Mouse (Mus musculus): ENCODE results near the gene Lsamp. TPM values are rescaled to one million over a fixed set of nuclear protein-coding genes. Genes with fewer than 3 reads are reported as not detected.

The Lsamp gene
- polyA plus RNA-seq, 1 experiment, result not detected

- Histone ChIP-seq H3K36me3 (ENCODE audit: control insufficient read depth) (no peaks in the 10 kb centered on the region), H3K4me1 (ENCODE audit: control insufficient read depth) (no peaks in the 10 kb centered on the region), H3K4me3 (replicated peaks) (no peak overlapping the region), H3K9me3 (ENCODE audit: control insufficient read depth, low read length) (no peaks in the 10 kb centered on the region), H3K27me3 (ENCODE audit: control insufficient read depth) (no peaks in the 10 kb centered on the region)
- TF ChIP-seq TAL1 (IDR thresholded peaks at IDR 0.05; ENCODE audit: low read length) (no peak), GATA1 (IDR thresholded peaks at IDR 0.05; ENCODE audit: low read length) (no peak)
Observed at GRCm38 (mm10) chr16:42015443-42015842, 2031.3 kb downstream of the Lsamp start.

GRCm38 (mm10) chr16:42016791-42017643, 2032.9 kb downstream of the Lsamp start:
- H3K9me3 ChIP-seq (ENCODE audit: control insufficient read depth, low read length), result no peaks in the 10 kb centered on the region
- H3K4me1 ChIP-seq (ENCODE audit: control insufficient read depth), result no peaks in the 10 kb centered on the region
- H3K27me3 ChIP-seq (ENCODE audit: control insufficient read depth), result no peaks in the 10 kb centered on the region
- H3K36me3 ChIP-seq (ENCODE audit: control insufficient read depth), result no peaks in the 10 kb centered on the region
- TF ChIP-seq GATA1 (IDR thresholded peaks at IDR 0.05; ENCODE audit: low read length) (no peak), TAL1 (IDR thresholded peaks at IDR 0.05; ENCODE audit: low read length) (no peak)
- H3K4me3 ChIP-seq (replicated peaks), result no peak overlapping the region

GRCm38 (mm10) chr16:42022566-42022965, 2038.4 kb downstream of the Lsamp start:
- no peaks in the 10 kb centered on the region for H3K27me3 ChIP-seq (ENCODE audit: control insufficient read depth)
- H3K36me3 ChIP-seq (ENCODE audit: control insufficient read depth), result no peaks in the 10 kb centered on the region
- TF ChIP-seq TAL1 (IDR thresholded peaks at IDR 0.05; ENCODE audit: low read length), result no peak
- no peak for TF ChIP-seq GATA1 (IDR thresholded peaks at IDR 0.05; ENCODE audit: low read length)
- no peaks in the 10 kb centered on the region for H3K4me1 ChIP-seq (ENCODE audit: control insufficient read depth)
- no peaks in the 10 kb centered on the region for H3K9me3 ChIP-seq (ENCODE audit: control insufficient read depth, low read length)
- H3K4me3 ChIP-seq (replicated peaks), result no peak overlapping the region

- Histone ChIP-seq H3K4me3 (replicated peaks) (no peak overlapping the region), H3K4me1 (ENCODE audit: control insufficient read depth) (no peaks in the 10 kb centered on the region), H3K27me3 (ENCODE audit: control insufficient read depth) (no peaks in the 10 kb centered on the region), H3K9me3 (ENCODE audit: control insufficient read depth, low read length) (no peaks in the 10 kb centered on the region), H3K36me3 (ENCODE audit: control insufficient read depth) (no peaks in the 10 kb centered on the region)
- TF ChIP-seq TAL1 (IDR thresholded peaks at IDR 0.05; ENCODE audit: low read length) (no peak), GATA1 (IDR thresholded peaks at IDR 0.05; ENCODE audit: low read length) (no peak)
Observed at GRCm38 (mm10) chr16:42032030-42032429, 2047.9 kb downstream of the Lsamp start.

- TF ChIP-seq GATA1 (IDR thresholded peaks at IDR 0.05; ENCODE audit: low read length) (no peak), TAL1 (IDR thresholded peaks at IDR 0.05; ENCODE audit: low read length) (no peak)
- Histone ChIP-seq H3K4me1 (ENCODE audit: control insufficient read depth) (no peaks in the 10 kb centered on the region), H3K27me3 (ENCODE audit: control insufficient read depth) (no peaks in the 10 kb centered on the region), H3K36me3 (ENCODE audit: control insufficient read depth) (no peaks in the 10 kb centered on the region), H3K9me3 (ENCODE audit: control insufficient read depth, low read length) (no peaks in the 10 kb centered on the region), H3K4me3 (replicated peaks) (no peak overlapping the region)
Observed at GRCm38 (mm10) chr16:42033449-42033848, 2049.3 kb downstream of the Lsamp start.

- no peaks in the 10 kb centered on the region for H3K9me3 ChIP-seq (ENCODE audit: control insufficient read depth, low read length)
- TF ChIP-seq GATA1 (IDR thresholded peaks at IDR 0.05; ENCODE audit: low read length), result no peak
- H3K4me3 ChIP-seq (replicated peaks), result no peak overlapping the region
- no peaks in the 10 kb centered on the region for H3K36me3 ChIP-seq (ENCODE audit: control insufficient read depth)
- H3K27me3 ChIP-seq (ENCODE audit: control insufficient read depth), result no peaks in the 10 kb centered on the region
- H3K4me1 ChIP-seq (ENCODE audit: control insufficient read depth), result no peaks in the 10 kb centered on the region
Observed at GRCm38 (mm10) chr16:42048138-42048537, 2064.0 kb downstream of the Lsamp start.

- no peaks in the 10 kb centered on the region for H3K4me1 ChIP-seq (ENCODE audit: control insufficient read depth)
- H3K9me3 ChIP-seq (ENCODE audit: control insufficient read depth, low read length), result no peaks in the 10 kb centered on the region
- H3K36me3 ChIP-seq (ENCODE audit: control insufficient read depth), result no peaks in the 10 kb centered on the region
- H3K4me3 ChIP-seq (replicated peaks), result no peak overlapping the region
- H3K27me3 ChIP-seq (ENCODE audit: control insufficient read depth), result no peaks in the 10 kb centered on the region
- TF ChIP-seq TAL1 (IDR thresholded peaks at IDR 0.05; ENCODE audit: low read length) (no peak), GATA1 (IDR thresholded peaks at IDR 0.05; ENCODE audit: low read length) (no peak)
Observed at GRCm38 (mm10) chr16:42059927-42060326, 2075.8 kb downstream of the Lsamp start.

GRCm38 (mm10) chr16:42074325-42074724, 2090.2 kb downstream of the Lsamp start:
- Histone ChIP-seq H3K27me3 (ENCODE audit: control insufficient read depth) (no peaks in the 10 kb centered on the region), H3K9me3 (ENCODE audit: control insufficient read depth, low read length) (peaks cover 2% of the 10 kb centered on the region; the same call in 1 of the 2 replicates), H3K4me1 (ENCODE audit: control insufficient read depth) (no peaks in the 10 kb centered on the region), H3K4me3 (replicated peaks) (no peak overlapping the region), H3K36me3 (ENCODE audit: control insufficient read depth) (no peaks in the 10 kb centered on the region)
- no peak for TF ChIP-seq TAL1 (IDR thresholded peaks at IDR 0.05; ENCODE audit: low read length)
- TF ChIP-seq GATA1 (IDR thresholded peaks at IDR 0.05; ENCODE audit: low read length), result no peak

- no peaks in the 10 kb centered on the region for H3K4me1 ChIP-seq (ENCODE audit: control insufficient read depth)
- no peak overlapping the region for H3K4me3 ChIP-seq (replicated peaks)
- TF ChIP-seq TAL1 (IDR thresholded peaks at IDR 0.05; ENCODE audit: low read length) (no peak), GATA1 (IDR thresholded peaks at IDR 0.05; ENCODE audit: low read length) (no peak)
- no peaks in the 10 kb centered on the region for H3K36me3 ChIP-seq (ENCODE audit: control insufficient read depth)
- no peaks in the 10 kb centered on the region for H3K27me3 ChIP-seq (ENCODE audit: control insufficient read depth)
- peaks cover 2% of the 10 kb centered on the region; the same call in 1 of the 2 replicates for H3K9me3 ChIP-seq (ENCODE audit: control insufficient read depth, low read length)
Observed at GRCm38 (mm10) chr16:42079573-42079972, 2095.4 kb downstream of the Lsamp start.
